Mouse (Mus musculus): ENCODE results near the gene Serinc3. TPM values are rescaled to one million over a fixed set of nuclear protein-coding genes. Genes with fewer than 3 reads are reported as not detected.

Gene Serinc3
- polyA plus RNA-seq, 1 experiment from 2014 or later: 39.3 TPM

DNA sequence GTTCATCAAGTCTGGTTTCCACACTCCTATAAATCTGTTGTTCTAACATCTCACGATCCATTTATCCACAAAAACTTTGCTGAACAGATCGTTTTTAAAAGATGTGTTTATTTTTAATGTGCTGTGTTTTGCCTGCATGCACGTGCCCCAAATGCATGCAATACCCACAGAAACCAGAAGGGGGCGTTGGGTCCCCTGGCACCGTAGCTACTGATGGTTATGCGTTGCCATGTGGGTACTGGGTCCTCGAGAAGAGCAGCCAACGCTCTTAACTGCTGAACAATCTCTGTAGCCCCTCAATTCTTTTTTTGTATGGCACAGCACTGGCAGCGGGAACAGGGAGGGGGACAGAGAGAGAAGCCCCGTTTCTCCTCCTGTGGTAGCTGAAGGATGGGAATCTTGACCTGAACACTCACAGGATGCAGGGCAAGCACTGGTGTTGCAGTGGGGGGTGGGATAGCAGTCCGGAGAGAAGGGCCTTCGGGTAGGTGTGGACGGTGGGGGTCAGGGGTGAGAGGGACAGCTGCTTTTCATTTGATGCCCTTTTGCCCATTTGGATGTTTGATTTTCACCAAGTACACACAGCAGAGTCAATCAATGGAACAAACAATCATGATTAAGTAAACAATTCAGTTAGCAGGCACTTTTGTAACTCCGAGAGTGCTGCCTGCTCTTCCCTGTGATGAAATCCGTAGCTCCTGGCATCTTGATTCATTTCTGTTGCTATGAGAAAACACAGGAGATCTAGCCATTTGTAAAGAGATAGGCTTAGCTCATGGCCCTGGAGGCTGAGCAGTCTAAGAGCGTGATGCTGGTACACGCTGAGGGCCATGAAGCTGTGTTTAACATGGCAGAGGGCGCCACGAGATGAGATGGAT is 58.3 kb downstream of the Serinc3 start:
- Histone ChIP-seq H3K9me3 (ENCODE audit: control insufficient read depth, low read length) (no peaks in the 10 kb centered on the region), H3K27me3 (ENCODE audit: control insufficient read depth, insufficient read depth, low read length) (no peaks in the 10 kb centered on the region), H3K27ac (replicated peaks; ENCODE audit: low read depth, low read length) (no peak overlapping the region), H3K9ac (replicated peaks; ENCODE audit: low read length) (no peak overlapping the region), H3K36me3 (ENCODE audit: control insufficient read depth, insufficient read depth, low read length) (no peaks in the 10 kb centered on the region), H3K4me2 (ENCODE audit: low read length) (no peak overlapping the region), H3K4me1 (ENCODE audit: control insufficient read depth, insufficient read depth, low read length) (no peaks in the 10 kb centered on the region), H3K4me3 (replicated peaks; ENCODE audit: low read depth, low read length) (no peak overlapping the region)
- ATAC-seq (ENCODE audit: low FRiP score, low TSS enrichment): no peak
- 47% methylated on average over 19 of the region's 19 CpGs for WGBS
- DNase-seq: peak; percentile 66

DNA sequence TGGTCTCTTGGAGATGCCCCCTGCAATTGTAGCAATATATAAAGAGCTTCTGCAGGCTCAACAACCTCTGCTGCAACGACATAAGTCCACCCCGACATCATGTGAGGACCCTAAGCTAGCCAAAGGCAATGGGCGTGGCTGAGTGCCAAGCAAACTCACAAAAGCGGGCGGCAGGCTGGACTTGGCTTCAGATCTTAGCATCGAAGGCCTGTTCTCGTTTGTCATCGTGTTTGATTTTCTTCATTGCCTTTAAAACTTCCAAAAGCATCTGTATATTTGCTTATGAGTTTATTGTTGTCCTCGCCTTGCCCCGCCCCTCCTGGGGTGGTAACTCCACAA is 60.9 kb downstream of the Serinc3 start:
- H3K27ac ChIP-seq (replicated peaks; ENCODE audit: low read depth, low read length): no peak overlapping the region
- no peak overlapping the region for H3K4me3 ChIP-seq (replicated peaks; ENCODE audit: low read depth, low read length)
- DNase-seq (no peak), ATAC-seq (ENCODE audit: low FRiP score, low TSS enrichment) (no peak)
- no peak overlapping the region for H3K9ac ChIP-seq (replicated peaks; ENCODE audit: low read length)
- no peaks in the 10 kb centered on the region for H3K36me3 ChIP-seq (ENCODE audit: control insufficient read depth, insufficient read depth, low read length)
- 84% methylated on average over 10 of the region's 10 CpGs for WGBS
- no peaks in the 10 kb centered on the region for H3K27me3 ChIP-seq (ENCODE audit: control insufficient read depth, insufficient read depth, low read length)
- no peak overlapping the region for H3K4me2 ChIP-seq (ENCODE audit: low read length)
- no peaks in the 10 kb centered on the region for H3K9me3 ChIP-seq (ENCODE audit: control insufficient read depth, low read length)
- no peaks in the 10 kb centered on the region for H3K4me1 ChIP-seq (ENCODE audit: control insufficient read depth, insufficient read depth, low read length)

DNA sequence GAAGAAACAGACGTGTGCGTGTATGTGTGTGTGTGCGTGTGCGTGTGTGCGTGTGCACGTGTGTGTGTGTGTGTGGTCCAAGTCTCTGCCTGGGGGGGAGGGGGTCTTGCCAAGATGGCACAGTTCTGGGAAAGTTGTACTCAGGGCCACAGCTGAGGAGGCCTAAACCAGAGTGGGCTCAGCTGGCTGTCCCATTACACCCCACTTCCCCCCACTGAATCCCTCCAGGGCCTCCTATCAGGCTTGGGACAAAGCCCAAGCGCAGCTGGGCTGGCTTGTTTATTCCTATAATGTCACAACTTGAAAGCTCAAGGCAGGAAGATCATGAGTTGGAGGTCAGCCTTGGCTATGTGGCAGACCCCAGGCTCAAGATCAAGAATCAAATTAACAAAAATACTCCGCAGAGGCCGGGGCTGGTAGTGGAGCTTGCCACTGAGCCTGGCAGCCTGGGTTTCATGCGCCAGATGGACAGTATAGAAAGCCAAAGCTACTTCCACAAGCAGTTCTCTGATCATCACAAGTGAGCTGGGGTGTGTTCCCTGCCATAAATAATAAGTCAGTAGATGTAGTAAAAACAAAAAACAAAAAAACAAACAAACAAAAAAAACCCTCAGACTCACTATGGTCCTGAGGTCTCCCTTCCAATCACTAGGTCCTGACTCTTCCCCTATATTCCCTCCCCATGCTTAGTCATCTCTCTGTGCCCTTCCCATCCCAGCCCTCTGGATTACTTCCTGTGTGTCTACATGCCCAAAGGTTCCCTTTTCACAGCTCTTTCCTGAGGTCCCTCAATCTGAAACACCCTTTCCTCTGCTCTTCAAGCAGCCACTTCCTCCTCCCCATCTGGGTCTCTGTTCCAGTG is 61.5 kb downstream of the Serinc3 start:
- DNase-seq (no peak), ATAC-seq (ENCODE audit: low FRiP score, low TSS enrichment) (no peak)
- no peaks in the 10 kb centered on the region for H3K36me3 ChIP-seq (ENCODE audit: control insufficient read depth, insufficient read depth, low read length)

DNA sequence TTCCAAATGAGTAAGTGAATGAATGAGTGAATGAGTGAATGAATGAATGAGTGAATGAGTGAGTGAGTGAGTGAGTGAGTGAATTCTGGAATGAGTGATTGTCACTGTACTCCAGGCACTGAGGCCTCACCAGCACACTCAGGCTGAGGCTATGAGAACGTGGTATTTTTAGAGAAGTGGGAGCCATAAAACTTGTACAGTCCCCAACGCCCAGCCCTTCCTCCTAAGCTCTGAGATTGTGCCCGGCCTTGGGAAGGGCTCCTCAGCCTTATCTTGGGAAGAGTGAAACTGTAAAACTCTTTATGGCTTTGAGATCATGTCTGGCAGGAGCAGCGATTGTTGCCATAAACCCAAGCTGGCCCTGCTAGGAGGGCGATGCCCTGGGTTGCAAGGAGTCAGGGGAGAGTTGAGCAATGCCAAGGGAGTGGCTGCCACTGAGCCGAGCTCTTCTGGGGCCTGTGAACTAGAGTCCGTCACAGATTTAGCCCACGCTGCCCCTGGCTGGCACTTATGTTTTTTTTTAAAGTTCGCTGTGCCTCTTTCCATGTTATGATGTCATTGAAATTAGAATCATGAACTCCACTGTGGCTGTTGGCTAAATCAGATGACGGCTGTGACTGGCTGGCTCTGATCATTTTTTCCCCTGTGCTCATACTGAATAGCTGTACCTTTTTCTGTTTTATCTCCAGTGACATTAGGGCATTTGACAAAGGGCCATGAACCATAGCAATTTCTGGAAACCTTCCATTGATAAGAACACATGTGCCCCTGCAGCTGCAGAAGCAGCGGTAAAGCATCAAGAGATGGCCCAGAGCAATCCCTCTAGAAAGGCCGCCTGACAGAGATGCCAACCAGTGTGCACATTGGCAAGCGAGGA is 64.6 kb downstream of the Serinc3 start:
- 82% methylated on average over 13 of the region's 13 CpGs for WGBS
- no peak for DNase-seq

More for the DNA sequence above, 61.5 kb downstream of the Serinc3 start:
- no peak overlapping the region for H3K4me2 ChIP-seq (ENCODE audit: low read length)
- H3K4me1 ChIP-seq (ENCODE audit: control insufficient read depth, insufficient read depth, low read length): no peaks in the 10 kb centered on the region
- 92% methylated on average over 10 of the region's 10 CpGs for WGBS
- no peaks in the 10 kb centered on the region for H3K27me3 ChIP-seq (ENCODE audit: control insufficient read depth, insufficient read depth, low read length)
- H3K9ac ChIP-seq (replicated peaks; ENCODE audit: low read length): no peak overlapping the region
- no peaks in the 10 kb centered on the region for H3K9me3 ChIP-seq (ENCODE audit: control insufficient read depth, low read length)
- no peak overlapping the region for H3K27ac ChIP-seq (replicated peaks; ENCODE audit: low read depth, low read length)
- H3K4me3 ChIP-seq (replicated peaks; ENCODE audit: low read depth, low read length): no peak overlapping the region

DNA sequence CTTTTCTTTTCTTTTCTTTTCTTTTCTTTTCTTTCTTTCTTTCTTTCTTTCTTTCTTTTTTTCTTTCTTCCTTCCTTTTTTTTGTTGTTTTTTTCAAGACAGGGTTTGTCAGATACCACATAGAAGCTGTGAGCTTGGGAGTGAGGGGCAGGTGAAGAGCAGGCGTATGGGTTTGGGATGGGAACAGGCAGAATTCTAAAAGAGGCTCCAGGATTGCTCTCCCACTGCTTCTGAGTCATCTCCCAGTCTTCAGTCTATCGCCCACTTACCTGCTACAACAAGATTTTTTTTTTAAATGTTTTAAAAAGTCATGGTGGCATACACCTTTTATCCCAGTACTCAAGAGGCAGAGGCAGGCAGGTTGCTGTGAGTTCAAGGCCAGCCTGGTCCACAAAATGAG is 66.9 kb downstream of the Serinc3 start:
- H3K4me3 ChIP-seq (replicated peaks; ENCODE audit: low read depth, low read length): no peak overlapping the region
- no peak overlapping the region for H3K27ac ChIP-seq (replicated peaks; ENCODE audit: low read depth, low read length)
- H3K4me2 ChIP-seq (ENCODE audit: low read length): no peak overlapping the region
- H3K9ac ChIP-seq (replicated peaks; ENCODE audit: low read length): no peak overlapping the region
- H3K27me3 ChIP-seq (ENCODE audit: control insufficient read depth, insufficient read depth, low read length): no peaks in the 10 kb centered on the region
- H3K9me3 ChIP-seq (ENCODE audit: control insufficient read depth, low read length): no peaks in the 10 kb centered on the region
- H3K4me1 ChIP-seq (ENCODE audit: control insufficient read depth, insufficient read depth, low read length): no peaks in the 10 kb centered on the region
- no peak for ATAC-seq (ENCODE audit: low FRiP score, low TSS enrichment)
- 78% methylated on average over 2 of the region's 2 CpGs for WGBS
- DNase-seq: no peak
- no peaks in the 10 kb centered on the region for H3K36me3 ChIP-seq (ENCODE audit: control insufficient read depth, insufficient read depth, low read length)

More for the DNA sequence above, 64.6 kb downstream of the Serinc3 start:
- Histone ChIP-seq H3K27me3 (ENCODE audit: control insufficient read depth, insufficient read depth, low read length) (no peaks in the 10 kb centered on the region), H3K4me2 (ENCODE audit: low read length) (no peak overlapping the region), H3K36me3 (ENCODE audit: control insufficient read depth, insufficient read depth, low read length) (no peaks in the 10 kb centered on the region), H3K4me3 (replicated peaks; ENCODE audit: low read depth, low read length) (no peak overlapping the region), H3K9me3 (ENCODE audit: control insufficient read depth, low read length) (no peaks in the 10 kb centered on the region), H3K4me1 (ENCODE audit: control insufficient read depth, insufficient read depth, low read length) (no peaks in the 10 kb centered on the region), H3K27ac (replicated peaks; ENCODE audit: low read depth, low read length) (no peak overlapping the region), H3K9ac (replicated peaks; ENCODE audit: low read length) (no peak overlapping the region)
- no peak for ATAC-seq (ENCODE audit: low FRiP score, low TSS enrichment)

DNA sequence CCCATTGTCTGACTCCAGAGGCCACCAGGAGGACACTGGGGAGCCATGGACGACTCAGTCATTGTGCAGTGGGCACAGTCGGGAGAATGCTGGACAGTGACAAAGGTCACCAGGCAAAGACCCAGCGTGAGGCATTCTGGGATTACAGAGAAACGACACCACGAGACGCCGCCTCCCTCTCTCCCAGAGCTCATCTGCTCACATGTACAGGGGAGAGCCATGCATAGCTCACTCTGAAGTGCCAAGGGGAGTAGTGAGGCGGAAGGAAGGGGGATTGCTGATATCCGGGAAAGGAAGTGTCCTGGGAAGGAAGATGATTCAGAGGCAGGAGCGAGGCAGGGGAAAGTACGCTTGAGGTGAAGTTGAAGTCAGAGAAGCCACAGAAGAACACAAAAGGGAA is 69.7 kb downstream of the Serinc3 start:
- no peaks in the 10 kb centered on the region for H3K4me1 ChIP-seq (ENCODE audit: control insufficient read depth, insufficient read depth, low read length)
- ATAC-seq (ENCODE audit: low FRiP score, low TSS enrichment) (no peak), DNase-seq (no peak)
- H3K9me3 ChIP-seq (ENCODE audit: control insufficient read depth, low read length): no peaks in the 10 kb centered on the region
- 60% methylated on average over 11 of the region's 11 CpGs for WGBS
- no peak overlapping the region for H3K4me2 ChIP-seq (ENCODE audit: low read length)
- no peak overlapping the region for H3K27ac ChIP-seq (replicated peaks; ENCODE audit: low read depth, low read length)
- H3K9ac ChIP-seq (replicated peaks; ENCODE audit: low read length): no peak overlapping the region
- H3K27me3 ChIP-seq (ENCODE audit: control insufficient read depth, insufficient read depth, low read length): no peaks in the 10 kb centered on the region
- H3K4me3 ChIP-seq (replicated peaks; ENCODE audit: low read depth, low read length): no peak overlapping the region
- H3K36me3 ChIP-seq (ENCODE audit: control insufficient read depth, insufficient read depth, low read length): no peaks in the 10 kb centered on the region

DNA sequence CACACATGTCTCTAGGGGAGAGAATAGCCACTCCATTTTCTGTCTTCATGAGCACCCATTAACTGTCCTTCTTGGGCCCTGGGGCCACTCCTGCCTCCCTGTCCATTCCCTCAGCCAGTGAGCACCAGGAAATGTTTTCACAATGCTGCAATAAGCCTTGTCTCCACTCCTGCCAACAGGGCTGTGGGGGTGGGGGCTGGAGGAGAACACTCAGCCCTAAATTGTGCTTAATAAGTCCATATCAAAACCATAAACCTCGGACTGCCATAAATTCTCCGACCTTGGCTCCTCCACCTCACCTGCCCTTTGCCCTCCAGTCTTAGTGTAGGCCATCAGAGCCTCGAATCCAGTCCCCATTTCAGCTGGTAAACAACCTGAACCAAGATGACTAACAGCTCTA is 70.6 kb downstream of the Serinc3 start:
- Histone ChIP-seq H3K4me3 (replicated peaks; ENCODE audit: low read depth, low read length) (no peak overlapping the region), H3K9me3 (ENCODE audit: control insufficient read depth, low read length) (no peaks in the 10 kb centered on the region), H3K4me2 (ENCODE audit: low read length) (no peak overlapping the region), H3K9ac (replicated peaks; ENCODE audit: low read length) (no peak overlapping the region), H3K36me3 (ENCODE audit: control insufficient read depth, insufficient read depth, low read length) (no peaks in the 10 kb centered on the region), H3K4me1 (ENCODE audit: control insufficient read depth, insufficient read depth, low read length) (no peaks in the 10 kb centered on the region), H3K27me3 (ENCODE audit: control insufficient read depth, insufficient read depth, low read length) (no peaks in the 10 kb centered on the region), H3K27ac (replicated peaks; ENCODE audit: low read depth, low read length) (no peak overlapping the region)
- 78% methylated on average over 3 of the region's 3 CpGs for WGBS
- no peak for ATAC-seq (ENCODE audit: low FRiP score, low TSS enrichment)
- DNase-seq: no peak

All from midbrain, embryonic 14.5 days (tissue).